Mouse (Mus musculus) gastrocnemius, adult 18-20 months (tissue): ENCODE results near the gene Ctf2. TPM values are rescaled to one million over a fixed set of nuclear protein-coding genes. Genes with fewer than 3 reads are reported as not detected.

Experiments
- DNase-seq: peaks from one replicate; pipeline ENCODE4 v3.0.0; 2021; ENCODE audit warnings: low spot score
- total RNA-seq, 2 experiments: library from RNA; stranded (reverse); gene quantifications; 2 replicates each; pipeline ENCODE4 v1.2.3; 2021

Gene Ctf2
- total RNA-seq, 2 experiments from 2014 or later, result not detected

DNA sequence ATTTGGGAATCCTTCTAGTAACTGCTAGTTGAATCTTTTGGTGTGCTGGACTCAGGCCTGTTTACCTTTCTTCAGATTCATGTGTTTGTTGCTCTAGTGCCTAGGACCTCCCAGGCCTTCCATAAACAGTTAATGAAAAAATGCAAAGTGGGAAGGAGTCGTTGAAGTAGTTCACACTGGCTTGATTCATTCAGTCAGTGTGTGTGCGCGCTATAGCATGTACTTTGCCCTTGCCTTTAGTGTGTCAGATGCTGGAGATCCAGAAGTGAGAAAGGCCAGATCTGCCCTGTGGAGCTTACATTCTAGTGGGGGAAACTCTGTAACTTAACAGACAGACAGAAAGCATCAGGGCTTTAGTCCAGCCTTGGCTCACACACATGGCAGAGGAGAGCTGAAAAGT lies 28.5 kb upstream of the Ctf2 start:
- DNase-seq, result no peak

DNA sequence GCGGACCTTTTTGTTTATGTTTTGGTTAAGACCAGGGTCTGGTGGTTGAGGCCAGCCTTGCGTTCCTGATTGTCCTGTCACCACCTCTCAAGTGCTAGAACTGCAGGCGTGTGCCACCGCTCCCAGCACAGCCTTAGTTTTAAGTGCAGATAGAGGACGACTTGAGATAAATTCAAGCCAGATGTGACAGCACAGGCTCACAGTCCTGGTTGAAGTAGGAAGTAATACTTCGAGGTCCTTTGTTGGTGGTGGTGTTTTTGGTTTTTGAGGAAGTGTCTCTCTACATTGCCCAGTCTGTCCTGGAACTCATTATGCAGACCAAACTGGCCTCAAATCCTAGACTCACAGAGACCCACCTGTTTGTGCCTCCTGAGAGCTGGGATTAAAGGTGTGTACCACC lies 27.8 kb upstream of the Ctf2 start:
- no peak for DNase-seq

DNA sequence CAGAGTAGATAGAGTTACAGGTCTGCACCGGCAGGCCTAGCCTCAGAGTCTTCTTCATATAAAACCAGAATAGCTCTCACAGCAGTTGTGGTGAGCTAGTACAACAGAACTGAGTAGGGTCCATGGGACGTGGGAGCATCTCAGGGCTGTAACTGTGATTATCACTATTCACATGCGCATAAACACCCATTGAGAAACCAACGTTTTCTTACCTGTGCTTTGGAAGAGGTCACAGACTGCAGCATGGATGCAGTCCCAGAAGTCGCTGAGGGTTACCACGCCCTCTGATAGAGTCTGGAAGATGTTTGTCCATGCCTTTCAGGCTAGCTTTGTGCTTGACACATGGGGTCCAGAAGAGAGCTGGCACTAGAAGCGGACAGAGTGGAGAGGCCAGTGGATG lies 21.8 kb upstream of the Ctf2 start:
- no peak for DNase-seq

DNA sequence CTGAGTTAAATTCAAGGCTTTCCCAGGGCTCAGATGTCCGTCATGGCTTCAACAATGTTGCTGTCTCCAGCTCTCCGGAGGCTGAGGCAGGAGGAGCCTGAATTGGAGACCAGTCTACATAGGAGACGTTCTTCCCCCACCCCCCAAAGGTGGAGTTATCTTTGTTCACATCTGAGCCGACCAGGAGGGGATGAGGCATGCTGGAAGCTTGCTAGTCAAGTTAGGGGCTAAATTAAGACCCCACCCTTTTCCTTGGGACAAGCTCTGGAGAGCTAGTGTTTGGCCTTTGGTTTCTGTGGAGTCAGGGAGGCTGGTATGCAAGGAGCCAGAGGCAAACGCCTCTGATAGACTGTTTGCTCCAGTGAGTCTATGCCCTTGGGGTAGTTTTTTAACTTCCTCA lies 21.2 kb upstream of the Ctf2 start:
- DNase-seq, result no peak

DNA sequence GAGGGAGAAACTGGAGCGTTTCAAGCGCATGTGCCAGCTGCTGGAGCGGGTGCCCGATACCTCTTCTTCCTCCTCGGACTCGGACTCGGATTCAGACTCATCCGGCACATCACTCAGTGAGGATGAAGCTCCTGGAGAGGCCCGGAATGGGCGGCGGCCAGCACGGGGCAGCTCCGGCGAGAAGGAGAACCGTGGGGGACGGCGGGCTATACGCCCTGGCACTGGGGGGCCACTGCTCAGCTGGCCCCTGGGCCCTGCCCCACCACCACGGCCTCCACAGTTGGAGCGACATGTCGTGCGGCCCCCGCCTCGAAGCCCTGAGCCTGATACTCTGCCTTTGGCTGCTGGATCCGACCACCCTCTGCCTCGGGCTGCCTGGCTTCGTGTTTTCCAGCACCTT lies 20.1 kb upstream of the Ctf2 start:
- no peak for DNase-seq

DNA sequence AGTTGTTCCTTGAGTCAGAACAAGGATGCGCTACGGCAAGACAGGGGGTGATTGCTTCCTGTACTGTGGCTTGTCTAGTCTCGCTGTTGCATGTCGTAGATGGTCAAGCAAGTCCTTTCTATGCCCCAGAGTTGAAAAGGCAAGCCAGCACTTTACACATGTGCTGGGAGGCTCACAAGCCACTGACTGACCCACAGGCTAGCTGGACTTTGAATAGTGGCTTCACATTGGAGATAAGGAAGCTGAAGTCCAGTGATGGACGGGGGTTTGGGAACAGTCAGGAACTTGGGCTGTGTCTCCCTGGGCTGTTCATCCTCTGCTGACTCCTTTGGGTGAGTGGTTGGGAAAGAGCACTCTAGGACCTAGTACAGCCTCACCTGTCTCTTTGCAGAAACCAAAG lies 19.7 kb upstream of the Ctf2 start:
- no peak for DNase-seq

DNA sequence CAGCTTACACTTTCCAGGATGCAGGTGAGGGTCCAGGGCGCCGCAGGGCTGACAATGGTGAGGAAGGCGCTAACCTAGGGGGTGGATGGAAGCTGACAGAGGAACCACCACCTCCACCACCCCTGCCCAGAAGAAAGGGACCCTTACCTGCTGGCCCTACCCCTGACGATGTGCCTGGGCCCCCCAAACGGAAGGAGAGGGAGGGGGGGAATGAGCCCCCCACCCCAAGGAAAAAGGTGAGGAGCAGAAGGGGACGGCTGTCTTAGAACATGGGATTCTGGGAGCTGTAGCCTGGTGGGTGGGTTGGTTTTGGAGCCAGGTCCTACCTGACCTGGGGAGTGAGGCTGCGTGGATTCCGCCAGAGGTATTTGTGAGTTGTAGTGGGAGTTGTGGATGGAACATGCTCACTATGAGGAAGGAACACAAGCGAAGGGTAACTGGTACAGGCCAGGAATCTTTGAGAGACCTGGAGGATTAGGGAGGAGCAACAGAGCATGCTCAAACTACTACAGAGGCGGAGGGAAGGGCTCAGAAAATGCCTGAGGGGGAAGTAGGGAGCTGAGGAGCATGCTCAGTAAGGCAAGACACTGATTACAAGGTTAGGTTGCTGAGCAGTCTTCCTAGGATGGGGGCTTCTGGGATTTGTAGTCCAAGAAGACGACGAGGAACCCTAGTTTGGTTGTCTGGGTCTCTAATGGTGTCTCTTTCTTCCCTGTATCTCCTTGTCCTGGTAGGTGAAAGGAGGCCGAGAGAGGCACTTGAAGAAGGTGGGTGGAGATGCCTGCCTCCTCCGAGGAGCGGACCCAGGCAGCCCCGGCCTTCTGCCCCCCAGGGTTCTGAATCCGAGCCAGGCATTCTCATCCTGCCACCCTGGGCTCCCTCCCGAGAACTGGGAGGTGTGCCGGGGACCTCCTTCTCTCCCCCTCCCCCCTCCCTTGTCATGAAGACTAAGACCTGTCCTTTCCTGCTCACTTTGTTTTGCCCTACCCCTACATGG lies 18.5 kb upstream of the Ctf2 start:
- DNase-seq, result no peak

- no peak for DNase-seq
These were observed 16.2 kb upstream of the Ctf2 start for GRCm38 (mm10) chr7:127748235-127748560.

GRCm38 (mm10) chr7:127747559-127748234 lies 15.7 kb upstream of the Ctf2 start:
- DNase-seq, result no peak

- no peak for DNase-seq
These were observed 14.8 kb upstream of the Ctf2 start for GRCm38 (mm10) chr7:127746494-127747491.

DNA sequence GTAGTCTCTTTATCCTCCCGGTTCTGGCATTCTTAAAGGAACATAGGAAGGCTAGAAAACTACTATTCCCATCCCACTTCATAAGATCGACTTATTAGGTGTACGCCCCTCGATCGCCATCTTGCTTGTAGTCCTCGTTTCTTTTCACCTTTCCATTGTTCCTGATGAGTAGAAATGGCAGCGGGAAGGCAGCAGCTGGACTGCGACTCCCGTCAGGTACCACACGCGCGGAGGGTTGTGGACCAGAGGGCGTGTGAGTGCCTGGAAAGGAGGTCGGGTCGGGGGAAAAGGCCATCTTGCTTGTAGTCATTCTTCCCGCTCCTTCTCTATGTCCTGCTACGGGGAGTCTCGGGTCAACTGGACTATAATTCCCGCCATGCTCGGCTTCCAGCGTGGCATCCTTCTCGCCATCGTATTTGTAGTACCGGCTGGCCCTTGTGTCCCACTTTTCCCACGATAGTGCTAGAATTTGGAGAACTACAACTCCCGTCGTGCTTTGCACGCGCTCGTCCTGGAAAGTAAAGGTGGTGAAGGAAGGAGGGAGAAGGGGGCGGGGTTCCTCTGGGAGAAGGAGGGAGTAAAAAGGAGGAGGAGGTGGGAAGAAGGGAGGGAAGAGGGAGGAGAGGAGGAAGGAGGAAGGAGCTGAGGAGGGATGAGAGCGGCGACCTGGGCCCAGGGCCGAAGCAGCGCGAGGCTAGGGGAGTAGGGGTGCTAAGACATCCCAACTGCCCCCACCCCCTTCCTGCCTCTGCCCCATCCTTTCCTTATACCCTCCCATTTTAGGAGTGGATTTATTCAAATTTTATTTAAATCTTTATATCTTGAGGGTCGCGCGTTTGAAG lies 13.9 kb upstream of the Ctf2 start:
- DNase-seq, result peak; percentile 98

DNA sequence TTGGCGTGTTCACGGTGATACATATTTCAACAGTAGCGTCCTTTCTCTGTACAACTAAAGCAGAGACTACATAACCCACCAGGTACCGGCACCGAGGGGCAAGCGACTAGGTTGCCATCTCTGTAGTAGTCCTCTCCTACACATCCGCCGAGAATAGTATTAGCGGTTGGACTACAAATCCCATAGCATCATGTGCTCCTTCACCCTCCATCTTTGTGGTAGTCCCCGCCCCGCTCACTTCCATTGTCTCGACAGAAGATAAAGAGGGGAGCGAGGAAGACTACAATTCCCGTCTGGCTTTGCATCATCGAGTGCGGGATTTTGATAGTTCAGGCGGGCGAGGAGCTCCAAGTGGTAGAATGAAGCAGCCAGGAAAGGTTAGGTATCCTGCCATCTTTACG lies 13.3 kb upstream of the Ctf2 start:
- peak; percentile 96 for DNase-seq

DNA sequence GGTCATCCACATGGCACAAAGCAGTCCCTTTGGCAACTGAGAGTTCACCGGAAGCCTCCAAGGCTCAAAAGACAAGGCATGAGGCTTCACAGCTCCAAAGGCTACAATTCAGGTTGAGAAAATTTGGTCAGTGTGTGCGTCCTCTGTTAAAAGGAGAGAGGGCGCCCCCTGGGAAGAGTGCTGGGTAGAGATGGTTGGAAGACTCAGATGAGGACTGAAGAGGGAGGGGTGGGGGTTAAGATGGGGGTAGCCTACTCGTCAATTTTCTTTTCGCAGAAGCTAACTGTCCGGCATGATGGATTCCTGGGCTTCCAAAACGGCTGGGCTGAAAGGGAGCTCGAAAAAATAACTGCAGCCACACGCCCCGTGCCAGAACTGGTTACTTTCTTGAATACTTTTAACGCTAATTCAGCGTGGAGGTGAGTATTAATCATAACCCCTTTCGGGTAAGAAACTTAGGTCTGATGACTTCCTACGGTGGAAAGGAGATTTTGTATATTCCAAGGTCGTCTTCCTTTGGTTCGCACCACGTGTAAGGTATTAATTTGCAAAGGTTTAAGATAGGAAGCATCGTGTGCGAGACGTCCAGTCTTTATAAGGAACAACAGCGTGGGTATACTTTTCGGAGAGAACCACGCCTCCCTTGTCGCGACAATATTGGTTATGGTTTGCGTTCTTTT lies 12.5 kb upstream of the Ctf2 start, which contains the start of gene Fbxl19:
Gene Fbxl19, plus strand, starts transcription at position 178 of the 680 bp plus-strand sequence.
- peak; percentile 65 for DNase-seq

GRCm38 (mm10) chr7:127730170-127730569 lies 1.8 kb downstream of the Ctf2 start:
- no peak for DNase-seq

DNA sequence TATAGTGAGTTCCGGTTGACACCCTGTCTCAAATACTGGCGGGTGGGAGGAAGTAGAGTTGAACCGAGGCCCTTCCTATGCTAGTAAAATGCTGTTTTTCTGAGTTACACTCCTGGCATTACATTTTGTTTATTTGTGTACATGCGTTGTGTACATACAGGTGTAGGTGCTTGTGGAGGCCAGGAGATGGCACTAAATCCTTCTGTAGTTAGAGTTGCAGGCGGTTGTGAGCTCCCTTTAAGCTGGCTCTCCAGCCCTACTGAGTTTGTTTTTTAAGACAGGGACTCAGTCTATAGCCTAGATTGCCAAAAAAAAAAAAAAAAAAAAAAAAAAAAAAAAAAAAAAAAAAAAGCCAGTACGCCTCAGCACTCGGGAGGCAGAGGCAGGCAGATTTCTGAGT lies 4.1 kb downstream of the Ctf2 start:
- DNase-seq, result no peak

DNA sequence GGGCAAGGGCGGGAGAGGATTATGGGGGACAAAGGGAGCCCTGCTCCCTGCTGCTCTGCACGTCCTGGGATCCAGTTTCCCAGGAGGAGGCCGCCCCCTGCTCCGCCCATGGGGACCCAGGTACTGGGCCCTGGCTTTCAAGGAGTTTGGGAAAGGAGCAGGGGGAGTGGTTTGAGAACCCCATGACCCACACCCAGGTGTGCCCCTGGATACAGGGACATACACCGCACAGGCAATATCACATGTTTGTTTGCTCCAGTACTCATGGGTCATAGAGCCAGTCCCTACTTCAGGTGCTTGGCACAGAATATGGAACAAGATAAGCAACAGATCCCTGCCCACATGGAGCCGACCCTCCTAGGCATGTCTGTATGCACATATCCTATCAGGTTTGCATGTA lies 6.0 kb downstream of the Ctf2 start:
- DNase-seq, result no peak

DNA sequence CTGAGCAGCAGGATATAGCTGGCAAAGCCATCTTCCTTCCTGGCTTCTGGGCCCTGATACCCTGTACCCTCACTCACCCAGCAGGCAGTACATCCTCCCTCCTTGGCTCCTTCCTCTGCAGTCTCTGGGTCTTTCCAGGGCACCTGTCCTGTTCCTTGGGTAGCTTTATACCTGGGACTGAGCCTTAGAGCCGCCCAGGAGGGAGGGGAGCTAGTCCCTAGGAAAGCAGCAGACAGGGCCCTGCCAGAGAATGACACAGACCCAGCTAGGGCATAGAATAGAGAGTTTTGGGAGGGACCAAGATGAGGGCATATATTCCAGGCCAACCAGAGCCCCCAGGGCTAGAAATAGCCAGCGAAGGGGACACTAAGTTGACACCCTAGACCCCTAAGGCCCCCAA lies 6.5 kb downstream of the Ctf2 start:
- DNase-seq, result no peak

GRCm38 (mm10) chr7:127719258-127719657 lies 12.7 kb downstream of the Ctf2 start:
- DNase-seq, result no peak

GRCm38 (mm10) chr7:127718339-127718738 lies 13.6 kb downstream of the Ctf2 start:
- DNase-seq, result no peak

- DNase-seq, result peak; percentile 52
These were observed 15.0 kb downstream of the Ctf2 start for GRCm38 (mm10) chr7:127716992-127717391.
